Mouse (Mus musculus) bone marrow macrophage, adult 2 months (primary cell): ENCODE data around the gene Cyp2r1.
"Not testable (repeated sequence)": the region's sequence is repeated elsewhere in the genome, so short reads cannot be mapped to it uniquely, and the experiment has no call there.

ENCODE experiments used
- CTCF ChIP-seq: IDR thresholded peaks from 2 replicates; pipeline ENCODE4 v1.5.1; 2012; ENCODE audit warnings: low read depth, mild to moderate bottlenecking, low read length, moderate library complexity
- POLR2A ChIP-seq: IDR thresholded peaks from 2 replicates; pipeline ENCODE4 v1.6.1; 2012; ENCODE audit warnings: mild to moderate bottlenecking, low read depth, low read length, borderline replicate concordance

DNA sequence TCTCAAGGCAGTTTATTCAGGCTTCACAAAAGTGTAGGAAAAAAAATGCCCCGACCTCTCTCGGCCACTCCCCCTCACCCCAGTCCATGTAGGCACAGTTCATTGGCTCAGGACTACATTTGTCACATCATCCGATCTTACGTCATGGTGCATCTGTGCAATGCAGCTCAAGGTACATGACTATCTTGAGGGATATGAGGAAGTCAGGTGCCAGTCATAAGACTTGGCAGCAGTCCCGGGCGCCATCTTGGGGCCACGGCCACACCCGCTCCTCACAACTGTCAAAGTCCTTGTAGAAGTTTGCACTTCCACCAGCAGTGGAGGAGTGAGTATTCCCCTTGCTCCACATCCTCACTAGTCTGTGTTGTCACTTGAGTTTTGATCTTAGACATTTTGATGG, 31.6 kb upstream of the Cyp2r1 start:
- TF ChIP-seq CTCF, POLR2A: not testable (repeated sequence)
